Mouse (Mus musculus): Measurements from ENCODE around the gene Hamp2. TPM values are rescaled to one million over a fixed set of nuclear protein-coding genes. Genes with fewer than 3 reads are reported as not detected.
"Not testable (repeated sequence)": the region's sequence is repeated elsewhere in the genome, so short reads cannot be mapped to it uniquely, and the experiment has no call there.

Gene Hamp2
- polyA plus RNA-seq, 1 experiment: 2.2 TPM

DNA sequence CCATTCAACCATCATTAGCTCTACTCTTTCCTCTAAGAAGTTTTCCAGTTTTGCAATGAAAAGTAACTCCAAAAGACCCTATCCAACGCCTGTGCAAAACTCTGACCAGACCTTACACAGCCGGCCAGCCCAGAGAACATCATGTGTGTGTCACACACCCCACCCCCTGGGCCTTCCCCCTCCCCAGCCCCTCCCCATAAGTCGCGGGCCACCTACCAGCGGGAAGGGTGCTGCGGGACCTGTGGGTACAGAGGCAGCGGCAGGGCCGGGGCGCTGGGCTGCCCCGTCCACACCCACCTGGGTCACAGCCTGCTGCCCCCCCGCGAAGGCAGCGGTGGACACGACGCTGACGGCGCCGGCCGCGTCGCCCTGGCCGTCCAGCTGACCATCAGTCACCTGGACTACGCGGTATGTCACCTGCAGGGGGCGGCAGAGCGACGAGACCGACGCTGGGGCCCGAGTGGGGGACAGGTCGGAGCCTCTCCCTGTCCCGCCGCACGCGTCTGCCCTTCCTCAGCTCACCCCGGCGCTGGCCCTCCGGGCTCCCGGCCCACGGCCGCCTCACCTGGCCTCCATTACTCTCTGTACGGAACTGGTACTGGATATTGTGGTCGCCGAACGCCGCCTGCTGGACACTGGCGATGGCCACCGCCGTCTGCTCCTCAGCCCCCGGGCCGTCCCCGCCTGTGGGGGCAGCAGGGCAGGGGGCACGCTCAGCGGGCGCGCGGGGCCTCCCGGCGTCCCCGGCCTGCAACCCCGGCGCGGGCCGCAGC is 31.3 kb upstream of the Hamp2 start:
- peak; percentile 76 for DNase-seq
- WGBS: 1% methylated on average over 63 of the region's 64 CpGs
- Histone ChIP-seq H3K36me3 (ENCODE audit: control insufficient read depth, insufficient read depth, low read length) (peaks cover 41% of the 10 kb centered on the region), H3K4me3 (ENCODE audit: control insufficient read depth, insufficient read depth, low read length) (peak overlapping the region; percentile 70), H3K27ac (ENCODE audit: control insufficient read depth, insufficient read depth, low read length) (peak overlapping the region; percentile 37; the same call in 1 of the 2 replicates), H3K27me3 (ENCODE audit: control insufficient read depth, insufficient read depth, low read length) (no peaks in the 10 kb centered on the region), H3K4me1 (replicated peaks; ENCODE audit: control insufficient read depth, insufficient read depth, low read length) (peaks cover 12% of the 10 kb centered on the region)
- TF ChIP-seq CTCF (IDR thresholded peaks at IDR 0.05; ENCODE audit: borderline replicate concordance, control insufficient read depth, extremely low read depth, insufficient read depth, low read length, poor library complexity) (peak; percentile 99), POLR2A (IDR thresholded peaks at IDR 0.05; ENCODE audit: control insufficient read depth, extremely low read depth, insufficient read depth, low read length, poor library complexity) (peak; percentile 43; the same call in 1 of the 2 replicates)

DNA sequence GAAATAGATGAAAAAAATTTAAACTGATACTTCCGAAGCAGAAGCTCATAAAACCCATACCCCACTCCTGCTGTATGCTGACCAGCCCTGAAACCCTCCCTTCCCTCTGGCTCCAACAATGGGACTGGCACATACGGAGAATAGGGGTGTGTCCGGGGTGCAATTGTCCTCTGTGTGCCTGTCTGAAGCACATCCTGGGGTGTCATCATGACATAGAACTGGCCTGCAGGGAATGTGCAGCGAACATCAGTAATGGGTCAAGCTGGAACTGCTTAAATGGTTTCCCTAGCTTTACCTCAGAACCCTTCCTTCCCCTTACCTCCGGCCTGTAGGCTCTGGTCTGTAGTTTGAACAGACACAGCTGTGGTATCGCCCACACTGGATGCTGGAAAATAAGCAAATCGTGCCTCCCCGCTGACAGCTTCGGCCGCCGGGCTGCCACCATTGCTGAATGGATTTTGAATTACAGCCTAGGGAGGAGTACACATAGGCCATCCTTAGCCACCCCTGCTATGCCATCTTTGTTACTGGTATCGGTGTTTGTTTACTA is 30.6 kb upstream of the Hamp2 start:
- WGBS: 94% methylated on average over 12 of the region's 12 CpGs

GRCm38 (mm10) chr7:30954036-30954435 is 29.6 kb upstream of the Hamp2 start:
- TF ChIP-seq POLR2A (IDR thresholded peaks at IDR 0.05; ENCODE audit: control insufficient read depth, extremely low read depth, insufficient read depth, low read length, poor library complexity) (no peak), CTCF (IDR thresholded peaks at IDR 0.05; ENCODE audit: borderline replicate concordance, control insufficient read depth, extremely low read depth, insufficient read depth, low read length, poor library complexity) (no peak)
- DNase-seq: no peak
- Histone ChIP-seq H3K4me3 (ENCODE audit: control insufficient read depth, insufficient read depth, low read length) (no peak overlapping the region), H3K36me3 (ENCODE audit: control insufficient read depth, insufficient read depth, low read length) (peaks cover 58% of the 10 kb centered on the region), H3K27ac (ENCODE audit: control insufficient read depth, insufficient read depth, low read length) (no peak overlapping the region), H3K27me3 (ENCODE audit: control insufficient read depth, insufficient read depth, low read length) (no peaks in the 10 kb centered on the region), H3K4me1 (replicated peaks; ENCODE audit: control insufficient read depth, insufficient read depth, low read length) (peaks cover 12% of the 10 kb centered on the region)
- WGBS: 91% methylated on average over 3 of the region's 3 CpGs

More for the DNA sequence above, 30.6 kb upstream of the Hamp2 start:
- H3K4me3 ChIP-seq (ENCODE audit: control insufficient read depth, insufficient read depth, low read length): no peak overlapping the region
- no peak for DNase-seq
- H3K36me3 ChIP-seq (ENCODE audit: control insufficient read depth, insufficient read depth, low read length): peaks cover 48% of the 10 kb centered on the region
- H3K27ac ChIP-seq (ENCODE audit: control insufficient read depth, insufficient read depth, low read length): no peak overlapping the region
- no peaks in the 10 kb centered on the region for H3K27me3 ChIP-seq (ENCODE audit: control insufficient read depth, insufficient read depth, low read length)
- TF ChIP-seq POLR2A (IDR thresholded peaks at IDR 0.05; ENCODE audit: control insufficient read depth, extremely low read depth, insufficient read depth, low read length, poor library complexity) (no peak), CTCF (IDR thresholded peaks at IDR 0.05; ENCODE audit: borderline replicate concordance, control insufficient read depth, extremely low read depth, insufficient read depth, low read length, poor library complexity) (no peak)
- peaks cover 12% of the 10 kb centered on the region for H3K4me1 ChIP-seq (replicated peaks; ENCODE audit: control insufficient read depth, insufficient read depth, low read length)

DNA sequence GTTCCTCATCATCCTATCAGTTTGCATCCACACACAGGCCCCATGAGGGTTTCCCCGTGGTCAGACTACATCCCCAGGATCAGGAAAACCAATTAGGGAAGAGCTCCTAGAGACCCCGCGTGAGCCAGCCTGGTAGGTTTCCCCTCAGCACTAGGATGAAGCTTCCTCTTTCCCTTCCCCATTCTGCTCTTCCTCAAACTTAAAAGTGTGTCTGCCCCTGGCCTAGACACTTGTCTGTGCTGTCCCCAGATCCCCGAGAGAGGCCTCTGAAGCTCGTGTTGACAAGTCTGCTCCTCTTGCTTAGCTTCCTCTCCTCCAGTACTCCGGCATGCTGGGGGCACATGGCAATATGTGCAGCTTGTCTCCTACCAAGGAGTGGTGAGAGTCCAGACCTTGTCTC is 29.0 kb upstream of the Hamp2 start:
- 74% methylated on average over 6 of the region's 6 CpGs for WGBS
- H3K36me3 ChIP-seq (ENCODE audit: control insufficient read depth, insufficient read depth, low read length): peaks cover 62% of the 10 kb centered on the region

GRCm38 (mm10) chr7:30952441-30953265 is 28.2 kb upstream of the Hamp2 start:
- peaks cover 5% of the 10 kb centered on the region for H3K4me1 ChIP-seq (replicated peaks; ENCODE audit: control insufficient read depth, insufficient read depth, low read length)
- peaks cover 62% of the 10 kb centered on the region for H3K36me3 ChIP-seq (ENCODE audit: control insufficient read depth, insufficient read depth, low read length)
- no peaks in the 10 kb centered on the region for H3K27me3 ChIP-seq (ENCODE audit: control insufficient read depth, insufficient read depth, low read length)
- H3K27ac ChIP-seq (ENCODE audit: control insufficient read depth, insufficient read depth, low read length): no peak overlapping the region
- TF ChIP-seq POLR2A (IDR thresholded peaks at IDR 0.05; ENCODE audit: control insufficient read depth, extremely low read depth, insufficient read depth, low read length, poor library complexity) (no peak), CTCF (IDR thresholded peaks at IDR 0.05; ENCODE audit: borderline replicate concordance, control insufficient read depth, extremely low read depth, insufficient read depth, low read length, poor library complexity) (no peak)
- WGBS: 98% methylated on average over 16 of the region's 16 CpGs
- H3K4me3 ChIP-seq (ENCODE audit: control insufficient read depth, insufficient read depth, low read length): no peak overlapping the region
- no peak for DNase-seq

More for the DNA sequence above, 29.0 kb upstream of the Hamp2 start:
- Histone ChIP-seq H3K4me3 (ENCODE audit: control insufficient read depth, insufficient read depth, low read length) (no peak overlapping the region), H3K4me1 (replicated peaks; ENCODE audit: control insufficient read depth, insufficient read depth, low read length) (peaks cover 12% of the 10 kb centered on the region), H3K27ac (ENCODE audit: control insufficient read depth, insufficient read depth, low read length) (no peak overlapping the region), H3K27me3 (ENCODE audit: control insufficient read depth, insufficient read depth, low read length) (no peaks in the 10 kb centered on the region)
- no peak for DNase-seq
- TF ChIP-seq CTCF (IDR thresholded peaks at IDR 0.05; ENCODE audit: borderline replicate concordance, control insufficient read depth, extremely low read depth, insufficient read depth, low read length, poor library complexity): no peak
- TF ChIP-seq POLR2A (IDR thresholded peaks at IDR 0.05; ENCODE audit: control insufficient read depth, extremely low read depth, insufficient read depth, low read length, poor library complexity): no peak

GRCm38 (mm10) chr7:30949902-30950301 is 25.4 kb upstream of the Hamp2 start:
- not testable (repeated sequence) for H3K4me1 ChIP-seq (replicated peaks; ENCODE audit: control insufficient read depth, insufficient read depth, low read length); H3K27me3 ChIP-seq (ENCODE audit: control insufficient read depth, insufficient read depth, low read length); DNase-seq; H3K4me3 ChIP-seq (ENCODE audit: control insufficient read depth, insufficient read depth, low read length); H3K27ac ChIP-seq (ENCODE audit: control insufficient read depth, insufficient read depth, low read length)
- H3K36me3 ChIP-seq (ENCODE audit: control insufficient read depth, insufficient read depth, low read length): peaks cover 65% of the 10 kb centered on the region
- 95% methylated on average over 3 of the region's 3 CpGs for WGBS
